Comparison of ENCODE assay signal across 8 mouse cellular contexts in the genomic region with DNA sequence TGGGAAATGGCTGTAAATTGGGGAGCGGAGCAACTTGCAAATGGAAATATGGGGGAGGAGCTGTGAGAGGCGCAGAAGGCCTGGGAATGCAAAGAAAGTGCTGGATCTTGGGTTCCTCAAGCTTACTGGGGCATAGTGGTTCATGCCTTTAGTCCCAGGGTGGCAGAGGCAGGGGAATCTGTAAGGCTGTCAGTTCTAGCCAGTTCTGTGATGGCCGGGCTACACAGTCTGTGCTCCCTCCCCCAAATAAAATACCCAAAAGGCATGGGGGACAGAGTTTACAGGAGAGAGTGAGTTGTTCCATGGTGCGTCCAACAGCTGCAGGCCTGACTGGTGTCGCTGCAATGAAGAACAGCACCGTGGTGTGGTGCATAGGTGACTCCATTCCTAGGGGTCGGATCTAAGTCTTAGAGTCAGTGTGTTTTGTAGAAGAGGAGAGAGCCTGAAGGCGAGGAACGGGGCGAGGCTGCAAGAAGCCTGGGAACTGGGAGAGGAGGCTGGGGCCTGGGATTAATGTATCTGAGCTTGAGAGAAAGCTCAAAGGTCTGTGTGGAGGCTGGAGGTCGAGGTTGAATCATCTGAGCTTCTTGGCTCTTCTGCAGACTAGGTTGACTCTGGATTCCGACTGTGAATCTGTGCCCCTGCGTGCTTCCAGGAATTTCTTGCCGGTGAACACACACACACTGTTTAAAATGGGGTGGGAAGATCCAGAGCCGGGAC. TPM values are rescaled to one million over a fixed set of nuclear protein-coding genes. Genes with fewer than 3 reads are reported as not detected.
DNase-seq lines count a peak whose midpoint lies in the region; ATAC-seq lines count a peak whose summit lies in the region.

No protein-coding gene starts in this region.

- peaks cover 52% of the 10 kb centered on the region for H3K27me3 ChIP-seq in hindbrain, embryonic 13.5 days
- H3K27me3 ChIP-seq in liver, embryonic 16.5 days (ENCODE audit: control insufficient read depth, insufficient read depth, low read depth, low read length): peaks cover 35% of the 10 kb centered on the region

- H3K4me2 ChIP-seq in hindbrain, embryonic 13.5 days: peak overlapping the region; percentile 70
- peak overlapping the region; percentile 80 for H3K4me2 ChIP-seq in liver, embryonic 16.5 days (ENCODE audit: low read depth, low read length)

- ATAC-seq in hindbrain, embryonic 13.5 days (ENCODE audit: low FRiP score): no peak
- no peak for ATAC-seq in liver, embryonic 16.5 days (ENCODE audit: low read depth)

- peak overlapping the region; percentile 49 for H3K4me3 ChIP-seq in hindbrain, embryonic 13.5 days
- H3K4me3 ChIP-seq in liver, embryonic 16.5 days (ENCODE audit: low read depth, low read length): peak overlapping the region; percentile 61

- peak overlapping the region; percentile 66; the same call in 1 of the 2 replicates for H3K9ac ChIP-seq in hindbrain, embryonic 13.5 days
- H3K9ac ChIP-seq in liver, embryonic 16.5 days (ENCODE audit: low read depth, low read length): no peak overlapping the region

- no peak overlapping the region for H3K27ac ChIP-seq in hindbrain, embryonic 13.5 days
- H3K27ac ChIP-seq in liver, embryonic 16.5 days (ENCODE audit: low read length): no peak overlapping the region

- 16% methylated on average over 15 of the region's 15 CpGs for WGBS in hindbrain, embryonic 13.5 days
- 32% methylated on average over 15 of the region's 15 CpGs for WGBS in liver, embryonic 16.5 days (ENCODE audit: insufficient replicate concordance)

- no peaks in the 10 kb centered on the region for H3K9me3 ChIP-seq in hindbrain, embryonic 13.5 days
- no peaks in the 10 kb centered on the region for H3K9me3 ChIP-seq in liver, embryonic 16.5 days (replicated peaks; ENCODE audit: control insufficient read depth, low read length)

- H3K36me3 ChIP-seq in hindbrain, embryonic 13.5 days: no peaks in the 10 kb centered on the region
- no peaks in the 10 kb centered on the region for H3K36me3 ChIP-seq in liver, embryonic 16.5 days (ENCODE audit: control insufficient read depth, insufficient read depth)

- DNase-seq in embryo, embryonic 11 days: peak; percentile 34
- DNase-seq in embryo, embryonic 9.5 days (ENCODE audit: extremely low spot score): no peak
- DNase-seq in ZHBTc4 (ENCODE audit: low read depth, low spot score): peak; percentile 51
- DNase-seq in urinary bladder, postnatal 25 days (ENCODE audit: low spot score): no peak
- no peak for DNase-seq in cerebellum, adult 11 months
- no peak for DNase-seq in thymus, postnatal 0 days (ENCODE audit: low spot score)

- H3K4me1 ChIP-seq in hindbrain, embryonic 13.5 days (replicated peaks): peaks cover 62% of the 10 kb centered on the region
- peaks cover 24% of the 10 kb centered on the region for H3K4me1 ChIP-seq in liver, embryonic 16.5 days (ENCODE audit: control insufficient read depth, low read depth, low read length)

RNA-seq across cellular contexts. Expression of a gene that starts 0.6 kb away (rescaled TPM):
- 5.7 and 6.4 TPM in 2 replicates for polyA plus RNA-seq in hindbrain, embryonic 13.5 days (2015; fragmentation: Nextera tagmentation; extraction: Ambion mirVana)
- polyA plus RNA-seq in liver, embryonic 16.5 days (2015; fragmentation: Nextera tagmentation; extraction: Ambion mirVana): 3.1 TPM in 2 replicates
- polyA plus RNA-seq in thymus, postnatal 0 days (2015; fragmentation: Nextera tagmentation; extraction: Ambion mirVana): 20.3 and 22.3 TPM in 2 replicates

RNA-seq across cellular contexts. Expression of a gene that starts 21.7 kb away (rescaled TPM):
- 344 and 348 TPM in 2 replicates for polyA plus RNA-seq in hindbrain, embryonic 13.5 days (2015; fragmentation: Nextera tagmentation; extraction: Ambion mirVana)
- polyA plus RNA-seq in liver, embryonic 16.5 days (2015; fragmentation: Nextera tagmentation; extraction: Ambion mirVana): 153 and 172 TPM in 2 replicates
- polyA plus RNA-seq in thymus, postnatal 0 days (2015; fragmentation: Nextera tagmentation; extraction: Ambion mirVana): 326 and 340 TPM in 2 replicates

RNA-seq across cellular contexts. Expression of a gene that starts 34.9 kb away (rescaled TPM):
- polyA plus RNA-seq in hindbrain, embryonic 13.5 days (2015; fragmentation: Nextera tagmentation; extraction: Ambion mirVana): 29.4 and 31.1 TPM in 2 replicates
- polyA plus RNA-seq in liver, embryonic 16.5 days (2015; fragmentation: Nextera tagmentation; extraction: Ambion mirVana): 12.6 and 12.9 TPM in 2 replicates
- polyA plus RNA-seq in thymus, postnatal 0 days (2015; fragmentation: Nextera tagmentation; extraction: Ambion mirVana): 31.2 and 32.4 TPM in 2 replicates

RNA-seq across cellular contexts. Expression of a gene that starts 46.8 kb away (rescaled TPM):
- 133 and 137 TPM in 2 replicates for polyA plus RNA-seq in hindbrain, embryonic 13.5 days (2015; fragmentation: Nextera tagmentation; extraction: Ambion mirVana)
- 73.9 and 82.3 TPM in 2 replicates for polyA plus RNA-seq in liver, embryonic 16.5 days (2015; fragmentation: Nextera tagmentation; extraction: Ambion mirVana)
- 203 and 214 TPM in 2 replicates for polyA plus RNA-seq in thymus, postnatal 0 days (2015; fragmentation: Nextera tagmentation; extraction: Ambion mirVana)

RNA-seq across cellular contexts. Expression of a gene that starts 59.2 kb away (rescaled TPM):
- polyA plus RNA-seq in hindbrain, embryonic 13.5 days (2015; fragmentation: Nextera tagmentation; extraction: Ambion mirVana): 9.4 and 11.3 TPM in 2 replicates
- 11.4 and 12.8 TPM in 2 replicates for polyA plus RNA-seq in liver, embryonic 16.5 days (2015; fragmentation: Nextera tagmentation; extraction: Ambion mirVana)
- polyA plus RNA-seq in thymus, postnatal 0 days (2015; fragmentation: Nextera tagmentation; extraction: Ambion mirVana): 25.2 and 27.1 TPM in 2 replicates

Comparison
In these comparisons a context has a peak if more than half of its experiments do, and no peak if none do; other contexts are left out.
1. DNase-seq: peak in embryo, embryonic 11 days (single experiment) and ZHBTc4 (single experiment); none in embryo, embryonic 9.5 days (single experiment), urinary bladder, postnatal 25 days (single experiment), cerebellum, adult 11 months (single experiment) and thymus, postnatal 0 days (single experiment).